Mouse (Mus musculus) forelimb bud, embryonic 11.5 days (tissue): Measurements from ENCODE around the gene Abca7.
A peak's percentile ranks its signal among the peaks of the same experiment; 100 is the strongest.

Source experiments
- DNase-seq: peaks from one replicate; pipeline ENCODE4 v3.0.0-alpha.2; 2012; ENCODE audit warnings: low read depth, low spot score

The Abca7 gene

GRCm38 (mm10) chr10:79974087-79974486, 22.2 kb upstream of the Abca7 start:
- DNase-seq, result no peak

- DNase-seq, result no peak
Observed at GRCm38 (mm10) chr10:79974668-79975067, 21.6 kb upstream of the Abca7 start.

DNA sequence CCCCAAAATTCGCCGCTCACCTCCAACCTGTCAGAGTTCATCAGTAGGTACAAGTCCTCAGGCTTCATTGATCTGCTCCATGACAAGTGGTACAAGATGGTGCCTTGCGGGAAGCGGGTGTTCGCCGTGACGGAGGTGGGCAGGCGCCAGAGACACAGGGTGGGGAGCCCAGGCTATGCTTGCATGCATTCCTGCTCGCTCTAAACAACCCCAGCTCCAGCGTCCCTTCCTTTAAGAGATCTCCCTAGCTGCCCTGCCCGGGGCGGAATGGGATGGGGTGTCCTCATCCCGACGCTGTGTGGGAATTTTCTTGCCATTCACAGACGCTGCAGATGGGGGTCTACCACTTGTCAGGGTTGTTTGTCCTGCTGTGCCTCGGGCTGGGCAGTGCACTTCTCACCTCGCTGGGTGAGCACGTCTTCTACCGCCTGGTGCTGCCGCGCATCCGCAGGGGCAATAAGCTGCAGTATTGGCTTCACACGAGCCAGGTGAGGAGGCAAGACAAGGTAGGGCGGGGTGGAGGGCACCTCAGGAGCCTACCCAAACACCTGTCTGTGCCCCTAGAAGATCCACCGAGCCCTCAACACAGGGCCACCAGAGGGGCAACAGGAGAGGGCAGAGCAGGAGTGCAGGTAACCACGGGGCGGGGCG, 20.1 kb upstream of the Abca7 start:
- no peak for DNase-seq

GRCm38 (mm10) chr10:79976722-79977107, 19.6 kb upstream of the Abca7 start:
- DNase-seq, result no peak

GRCm38 (mm10) chr10:79977324-79977723, 19.0 kb upstream of the Abca7 start:
- DNase-seq, result no peak

DNA sequence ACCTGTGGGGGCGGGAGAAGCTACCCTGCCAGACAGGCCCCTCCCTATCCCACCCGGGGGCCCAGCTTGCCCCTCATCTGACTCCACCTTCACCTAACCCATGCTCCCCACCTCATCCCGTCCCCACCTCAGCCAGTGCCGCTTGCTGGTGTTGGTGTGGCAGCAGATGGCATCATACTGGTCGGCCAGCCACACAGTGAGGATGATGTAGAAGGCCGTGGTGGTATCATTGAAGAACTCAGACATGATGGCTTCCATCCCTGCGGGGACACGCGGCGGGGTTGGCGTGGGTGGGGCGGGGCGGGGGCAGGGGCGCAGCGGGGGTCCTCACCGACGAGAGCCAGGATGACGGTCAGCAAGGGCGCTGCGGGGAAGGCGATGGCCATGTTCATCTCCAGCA, 18.2 kb upstream of the Abca7 start:
- DNase-seq, result no peak

- DNase-seq, result no peak
Observed at GRCm38 (mm10) chr10:79979401-79980155, 16.7 kb upstream of the Abca7 start.

- no peak for DNase-seq
Observed at GRCm38 (mm10) chr10:79983205-79983604, 13.1 kb upstream of the Abca7 start.

DNA sequence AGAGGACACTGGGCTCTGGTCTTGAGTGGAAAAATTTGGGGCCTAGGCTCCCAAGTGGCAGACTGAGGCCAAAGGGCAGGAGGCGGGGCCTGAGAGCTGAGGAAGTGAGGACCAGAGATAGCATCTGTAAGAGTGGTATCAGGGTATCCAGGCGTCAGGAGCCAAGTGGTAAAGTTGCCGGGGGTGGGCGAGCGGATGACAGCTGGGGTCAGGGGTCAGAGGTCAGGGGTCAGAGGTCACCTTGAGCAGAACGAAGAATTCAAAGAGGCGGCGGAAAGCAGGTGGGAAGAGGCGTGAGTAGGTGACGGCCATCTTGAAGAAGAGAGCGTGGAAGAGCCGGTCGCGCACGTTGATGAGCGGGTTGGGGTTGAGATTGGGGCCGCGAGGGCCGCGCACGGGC, 12.6 kb upstream of the Abca7 start:
- peak; percentile 68 for DNase-seq

DNA sequence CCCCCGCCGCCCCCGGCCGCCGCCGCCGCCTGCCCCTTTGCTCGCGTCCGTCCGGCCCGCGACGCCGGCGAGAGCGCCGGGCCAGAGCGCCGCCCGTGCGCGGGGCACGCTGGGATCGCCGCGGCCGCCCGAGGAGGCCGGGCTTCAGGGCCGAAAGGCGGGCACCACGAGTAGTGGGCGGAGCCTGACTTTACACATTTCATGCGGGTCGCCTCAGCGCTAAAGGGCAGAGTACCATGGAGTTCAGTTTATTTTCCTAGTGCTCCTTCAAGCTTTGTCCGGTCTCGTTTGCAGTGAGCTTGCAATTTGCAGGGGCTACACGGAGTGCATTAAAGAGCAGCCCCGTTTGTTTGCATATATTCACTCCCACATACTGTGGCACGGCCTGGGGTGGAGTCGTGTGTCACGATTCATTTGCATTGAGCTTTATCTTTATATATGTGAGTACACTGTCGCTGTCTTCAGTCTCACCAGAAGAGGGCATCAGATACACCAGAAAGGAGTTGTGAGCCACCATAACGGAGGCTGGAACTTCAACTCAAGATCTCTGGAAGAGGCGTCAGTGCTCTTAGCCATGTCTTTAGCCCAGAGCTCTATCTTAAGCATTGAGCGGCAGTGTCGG, 12.0 kb upstream of the Abca7 start, which contains the start of gene Tmem259:
Gene Tmem259, minus strand, starts transcription at position 136 of the 622 bp plus-strand sequence.
- DNase-seq, result peak; percentile 88

GRCm38 (mm10) chr10:79984871-79985270, 11.4 kb upstream of the Abca7 start:
- DNase-seq, result peak; percentile 98

DNA sequence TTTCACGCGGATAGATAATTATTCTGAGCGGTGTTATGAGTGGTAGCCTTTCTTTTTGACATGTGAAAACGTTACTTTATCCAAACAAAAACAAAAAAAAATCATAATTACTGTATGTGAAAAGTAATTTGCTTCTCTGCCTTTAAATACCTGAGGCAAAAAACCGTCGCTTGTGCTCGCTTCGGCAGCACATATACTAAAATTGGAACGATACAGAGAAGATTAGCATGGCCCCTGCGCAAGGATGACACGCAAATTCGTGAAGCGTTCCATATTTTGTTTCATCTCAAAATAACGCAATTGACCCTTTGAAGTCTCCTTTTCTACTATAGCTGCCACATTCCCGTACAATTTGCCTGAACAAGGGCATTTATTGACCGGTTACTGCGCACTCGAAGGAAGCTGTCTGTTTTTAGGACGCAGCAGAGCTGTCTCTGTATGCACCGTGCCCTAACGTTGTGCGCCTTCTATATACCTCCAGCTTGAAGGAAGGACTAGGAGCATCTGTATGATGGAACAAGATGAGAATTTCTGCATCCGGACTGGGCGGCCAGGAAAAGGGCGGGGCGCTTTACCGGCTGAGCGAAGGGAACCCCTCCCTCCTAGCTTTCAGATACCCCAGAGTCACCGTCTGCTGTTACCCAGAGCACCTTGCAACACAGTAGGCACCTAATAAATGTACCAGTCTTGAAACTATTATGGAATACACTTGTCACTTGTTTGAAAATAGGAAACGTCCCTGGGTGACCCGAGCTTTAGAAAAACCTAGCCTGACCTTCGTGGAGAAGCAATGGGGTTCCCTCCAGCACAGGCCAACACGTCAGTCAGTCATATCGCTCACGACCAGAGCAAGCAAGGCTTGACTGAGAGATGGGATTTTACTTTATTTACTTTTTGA, 10.7 kb upstream of the Abca7 start:
- peak; percentile 54 for DNase-seq

DNA sequence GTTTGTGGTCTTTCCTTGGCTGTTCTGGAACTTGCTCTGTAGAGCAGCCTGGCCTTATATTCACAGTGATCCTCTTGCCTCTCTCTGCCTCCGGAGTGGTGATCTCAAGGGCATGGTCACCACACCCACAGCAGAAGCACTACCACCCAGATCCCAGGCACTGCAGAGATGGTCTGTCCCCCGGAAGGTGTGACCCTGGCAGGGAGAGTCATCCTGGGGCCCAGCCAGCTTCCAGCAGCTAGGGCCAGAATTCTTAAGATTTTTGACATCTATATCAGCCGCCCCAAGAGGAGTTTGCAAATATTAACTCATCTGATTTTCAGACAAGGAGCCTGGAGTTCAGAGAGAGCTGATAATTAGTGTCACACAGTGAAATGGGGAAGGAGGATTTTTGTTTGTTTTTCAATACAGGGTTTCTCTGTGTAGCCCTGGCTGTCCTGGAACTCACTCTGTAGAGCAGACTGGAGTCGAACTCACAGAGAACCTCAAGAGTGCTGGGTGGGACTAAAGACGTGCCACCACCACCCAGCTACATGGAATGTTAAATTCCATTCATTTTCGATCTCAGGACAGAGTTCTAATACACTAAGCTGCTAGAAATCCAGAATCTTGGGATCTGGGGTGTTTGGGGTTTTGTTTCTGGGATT, 9.9 kb upstream of the Abca7 start:
- DNase-seq, result no peak

DNA sequence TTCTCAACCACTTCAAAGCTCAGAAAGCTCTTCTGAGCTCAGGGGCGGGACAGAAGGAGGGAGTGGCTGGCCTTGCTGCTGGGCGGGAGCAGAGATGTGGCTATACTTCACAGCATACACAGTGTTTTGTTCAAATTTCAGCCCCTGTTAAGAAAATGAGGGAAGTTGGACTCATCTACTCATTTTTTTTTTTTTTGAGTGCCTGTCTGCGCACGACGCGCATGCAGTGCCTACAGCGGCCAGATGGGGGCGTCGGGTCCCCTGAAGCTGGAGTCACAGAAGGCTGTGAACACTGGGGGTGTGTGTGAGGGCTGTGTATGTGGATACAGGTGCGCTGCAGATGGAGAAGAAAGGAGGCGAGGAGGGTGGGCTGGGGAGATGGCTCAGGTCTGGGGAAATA, 9.3 kb upstream of the Abca7 start:
- peak; percentile 91 for DNase-seq

DNA sequence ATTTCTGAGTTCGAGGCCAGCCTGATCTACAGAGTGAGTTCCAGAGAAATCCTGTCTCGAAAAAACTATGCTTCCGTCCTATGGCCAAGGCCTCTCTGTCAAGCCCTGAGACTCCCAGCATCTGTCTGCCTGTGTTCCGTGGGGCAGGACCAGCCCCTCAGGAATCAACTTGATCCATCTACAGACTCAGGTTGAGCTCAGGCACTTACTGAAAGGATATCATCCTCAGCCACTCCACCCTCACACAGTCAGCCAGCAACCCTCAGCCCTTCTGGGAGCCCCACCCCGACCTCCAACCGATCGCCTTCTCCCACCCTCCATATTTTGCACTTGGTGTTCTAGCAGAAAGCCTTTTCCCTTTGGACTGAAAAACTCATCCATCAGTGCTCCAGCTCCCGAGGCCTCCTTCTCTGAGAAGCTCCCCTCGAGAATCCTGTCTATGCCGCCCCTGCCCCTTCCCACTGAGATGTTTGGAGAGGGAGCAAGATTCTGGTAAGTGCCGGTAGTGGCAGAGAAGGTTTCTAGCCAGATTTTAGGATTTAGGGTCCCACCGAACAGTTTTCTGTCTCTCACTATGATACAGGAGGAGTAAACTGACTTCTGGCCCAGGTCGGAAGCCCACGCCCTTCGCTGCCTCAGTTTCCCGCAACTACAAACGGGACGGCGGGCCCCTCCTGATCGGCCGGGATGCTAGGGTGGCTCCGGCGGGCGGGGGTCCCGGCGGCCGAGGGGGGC, 8.4 kb upstream of the Abca7 start:
- DNase-seq, result no peak

GRCm38 (mm10) chr10:79988506-79989271, 7.6 kb upstream of the Abca7 start, which contains the start of gene Cnn2:
Gene Cnn2, plus strand, starts transcription at chr10:79988584.
- peak; percentile 43 for DNase-seq

GRCm38 (mm10) chr10:79989272-79989786, 7.0 kb upstream of the Abca7 start:
- DNase-seq, result no peak

GRCm38 (mm10) chr10:79989870-79990269, 6.4 kb upstream of the Abca7 start:
- peak; percentile 80 for DNase-seq

DNA sequence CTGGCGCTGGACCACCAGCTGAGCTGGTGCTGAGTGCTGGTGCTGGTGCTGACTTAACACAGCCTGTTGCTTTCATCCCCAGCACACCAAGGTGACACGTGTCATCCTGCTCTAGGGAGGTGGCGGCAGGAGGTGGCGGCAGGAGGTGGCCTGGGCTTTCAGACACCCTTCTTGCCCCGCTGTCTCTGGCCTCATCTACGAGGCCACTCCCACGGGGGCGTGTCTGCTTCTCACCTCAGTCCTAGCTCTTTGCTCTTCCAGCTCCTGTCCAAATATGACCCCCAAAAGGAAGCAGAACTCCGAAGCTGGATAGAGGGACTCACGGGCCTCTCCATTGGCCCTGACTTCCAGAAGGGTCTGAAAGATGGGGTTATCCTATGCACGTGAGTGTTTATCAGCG, 5.2 kb upstream of the Abca7 start:
- no peak for DNase-seq
